Mouse (Mus musculus) ES-E14 (cell line): ENCODE results near the gene Gpr62. TPM values are rescaled to one million over a fixed set of nuclear protein-coding genes. Genes with fewer than 3 reads are reported as not detected.

Experiments
- DNase-seq: peaks from one replicate; pipeline ENCODE4 v3.0.0-alpha.2; 2013; ENCODE audit warnings: low read depth, low spot score
- H3K27ac ChIP-seq: 2 replicates; pipeline ENCODE4 v1.5.1; 2012; ENCODE audit warnings: low read depth, mild to moderate bottlenecking, low read length, moderate library complexity, mixed read lengths; ENCODE audit not compliant: poor library complexity, insufficient read depth, severe bottlenecking
- H3K36me3 ChIP-seq: 2 replicates; pipeline ENCODE4 v1.6.1; 2012; ENCODE audit warnings: mild to moderate bottlenecking, low read length, moderate library complexity, mixed read lengths; ENCODE audit not compliant: control insufficient read depth, poor library complexity, insufficient read depth, severe bottlenecking
- H3K4me1 ChIP-seq, 2 experiments: fragments of 150-350 bp in 1 of 2; sonication (generic) in 1 of 2; 2 replicates each; pipeline ENCODE4 v1.6.1; 2012; ENCODE audit warnings: low read length in 2 of 2, mild to moderate bottlenecking in 1 of 2, mixed read lengths in 1 of 2; ENCODE audit not compliant: control insufficient read depth in 2 of 2, insufficient read depth in 2 of 2, poor library complexity in 1 of 2
- H3K4me3 ChIP-seq, 2 experiments: fragments of 150-350 bp in 1 of 2; sonication (generic) in 1 of 2; 2 replicates each; pipeline ENCODE4 v1.5.1; 2012; ENCODE audit warnings: low read length in 2 of 2, low read depth in 1 of 2, mild to moderate bottlenecking in 1 of 2, mixed read lengths in 1 of 2; ENCODE audit not compliant: insufficient read depth in 1 of 2, poor library complexity in 1 of 2, severe bottlenecking in 1 of 2
- H3K9ac ChIP-seq: 2 replicates; pipeline ENCODE4 v1.6.1; 2012; ENCODE audit warnings: low read depth, mild to moderate bottlenecking, low read length, mixed read lengths; ENCODE audit not compliant: poor library complexity, insufficient read depth, severe bottlenecking
- H3K9me3 ChIP-seq: fragments of 150-350 bp; sonication (generic); 2 replicates; pipeline ENCODE4 v1.6.1; 2012; ENCODE audit warnings: low read depth, mild to moderate bottlenecking, low read length; ENCODE audit not compliant: control insufficient read depth, insufficient read depth
- CHD2 ChIP-seq: IDR thresholded peaks from 2 replicates; pipeline ENCODE4 v1.6.1; 2014; ENCODE audit warnings: mild to moderate bottlenecking, low read depth, low read length, inconsistent platforms
- HCFC1 ChIP-seq: IDR thresholded peaks from 2 replicates; pipeline ENCODE4 v1.6.1; 2012; ENCODE audit warnings: low read length, inconsistent platforms, borderline replicate concordance; ENCODE audit not compliant: insufficient read depth
- MAFK ChIP-seq: IDR thresholded peaks from 2 replicates; pipeline ENCODE4 v1.6.1; 2014; ENCODE audit warnings: mild to moderate bottlenecking, low read depth, low read length, inconsistent platforms; ENCODE audit not compliant: insufficient read depth
- ZC3H11A ChIP-seq: IDR thresholded peaks from 2 replicates; pipeline ENCODE4 v1.6.1; 2012; ENCODE audit warnings: low read depth, mild to moderate bottlenecking, inconsistent platforms, low read length, borderline replicate concordance
- ZNF384 ChIP-seq: IDR thresholded peaks from 2 replicates; pipeline ENCODE4 v1.6.1; 2012; ENCODE audit warnings: low read depth, low read length, inconsistent platforms
- in situ Hi-C, 2 experiments: fragments of 600-800 bp; cut with MboI; formaldehyde crosslinking; loops; one replicate each; pipeline ENCODE4 v1.15.1; 2025; ENCODE audit warnings: low sequenced_read_pairs in 2 of 2, inconsistent platforms in 1 of 2; ENCODE audit not compliant: unreplicated experiment in 2 of 2
- total RNA-seq: library from RNA; depleted of rRNA; stranded (reverse); fragments of 300-350 nt; gene quantifications from 2 replicates; pipeline ENCODE4 v1.2.3, GENCODE M21; 2012

Gene Gpr62
- total RNA-seq, 1 experiment, result 0.22 TPM

DNA sequence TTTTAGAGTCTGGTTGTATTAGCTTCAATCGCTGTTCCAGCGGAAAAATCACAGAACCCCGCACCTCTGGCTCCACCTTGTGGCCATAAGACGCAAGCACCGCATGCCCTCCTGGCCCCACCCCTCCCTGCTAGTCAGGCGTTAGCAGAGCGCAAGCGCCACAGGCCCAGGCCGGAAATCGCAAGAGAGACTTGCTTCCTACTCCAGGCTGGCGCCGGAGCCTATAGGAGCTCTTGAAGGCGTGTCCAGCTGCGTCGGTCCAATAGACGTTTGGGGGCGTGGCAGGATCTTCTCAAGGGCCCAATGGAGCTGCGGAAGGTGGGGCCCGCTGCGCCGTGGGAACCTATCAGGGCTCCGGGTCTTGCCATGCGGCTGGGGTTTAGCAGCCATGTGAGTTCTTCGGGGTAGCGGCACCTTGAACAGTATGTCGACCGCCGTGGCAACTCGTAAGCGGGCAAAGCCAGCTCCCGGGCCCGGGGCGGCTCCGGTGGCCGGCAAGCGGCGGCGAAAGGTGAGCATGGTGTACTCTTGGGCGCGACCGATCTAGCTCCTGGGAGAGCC is 11.3 kb upstream of the Gpr62 start, which contains the start of gene Parp3:
Gene Parp3 (minus strand): TSS at position 26 of the 561 bp plus-strand sequence.
- no peak within 1 kb of the TSS for H3K27ac ChIP-seq
- peak within 1 kb of the TSS; percentile 76 to 86 for H3K4me3 ChIP-seq
- H3K9me3 ChIP-seq, result no peaks in the 10 kb centered on the region

DNA sequence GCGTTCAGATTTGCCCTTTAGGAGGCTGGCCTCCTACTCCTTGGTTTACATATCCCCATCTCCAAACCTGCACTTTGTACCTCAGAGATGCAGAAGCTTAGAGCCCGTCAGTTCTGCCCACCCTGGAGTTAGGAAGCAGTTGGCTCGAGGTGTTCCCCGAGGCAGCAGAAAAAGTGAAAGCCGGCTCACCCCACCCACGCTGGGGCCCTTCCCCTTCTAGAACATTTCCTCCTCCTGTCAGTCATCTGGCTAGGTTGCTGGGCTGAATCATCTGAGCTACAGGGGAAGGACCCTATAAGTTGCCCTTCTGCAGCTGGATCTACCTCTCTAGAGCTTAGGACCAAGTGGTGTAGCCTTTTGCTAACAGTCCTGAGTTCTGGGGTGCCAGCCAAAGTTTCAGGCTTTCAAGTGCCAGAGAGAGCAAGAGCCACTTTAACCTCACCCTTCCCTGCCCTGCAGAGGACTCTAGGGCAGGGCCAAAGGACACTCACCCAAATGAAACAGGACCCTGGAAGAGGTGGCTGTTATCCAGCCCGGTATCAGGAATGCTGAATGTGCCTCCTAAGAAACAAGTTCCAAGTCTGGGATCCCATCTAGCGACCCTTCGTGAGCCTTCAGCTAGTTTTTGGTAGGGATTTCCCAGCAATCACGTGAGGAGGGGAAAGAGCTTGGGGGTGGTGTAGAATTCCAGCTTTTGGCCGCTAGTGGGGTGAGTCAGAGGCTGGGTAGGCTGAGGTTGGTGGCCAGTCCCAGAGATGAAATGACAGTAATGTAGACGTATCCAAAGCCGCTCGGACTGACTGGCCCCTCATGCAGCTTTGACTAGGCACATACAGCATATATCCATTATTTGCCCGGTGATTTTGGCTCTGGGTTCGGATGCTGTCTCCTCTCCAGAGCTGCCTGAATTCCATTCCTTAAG is 10.5 kb upstream of the Gpr62 start:
- peaks cover 5 to 20% of the 10 kb centered on the region in 2 experiments; a peak in 2 of 4 replicates for H3K4me1 ChIP-seq
- DNase-seq, result no peak

More for the DNA sequence above, 11.3 kb upstream of the Gpr62 start, which contains the start of gene Parp3:
- DNase-seq, result peak; percentile 99
- Histone ChIP-seq H3K4me1 (peaks cover 5 to 16% of the 10 kb centered on the region in 2 experiments; a peak in 2 of 4 replicates), H3K36me3 (peaks cover 24% of the 10 kb centered on the region), H3K9ac (peak within 1 kb of the TSS; percentile 86)
- TF ChIP-seq ZNF384 (no peak), CHD2 (peak; percentile 81), MAFK (no peak), ZC3H11A (peak; percentile 85; the same call in 1 of the 2 replicates)
- in situ Hi-C loops, result no loop called here

DNA sequence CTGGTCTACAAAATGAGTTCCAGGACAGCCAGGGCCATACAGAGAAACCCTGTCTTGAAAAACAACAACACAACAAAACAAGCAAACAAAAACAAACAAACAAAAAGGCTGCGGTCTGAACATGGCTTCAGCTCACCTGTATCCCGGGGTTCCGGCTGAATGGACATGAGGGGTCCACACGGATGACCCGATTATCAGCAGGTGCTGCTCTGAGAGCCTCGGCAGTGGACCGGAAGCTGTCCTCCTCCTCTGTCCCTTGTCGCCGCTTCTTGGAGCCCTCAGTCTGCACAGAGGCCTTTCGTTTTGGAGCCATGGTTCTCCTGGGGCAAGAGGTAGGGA is 9.9 kb upstream of the Gpr62 start, which contains the start of gene Rrp9:
Gene Rrp9 (plus strand): TSS at position 301 of the 339 bp plus-strand sequence.
- Histone ChIP-seq H3K4me1 (peaks cover 5 to 24% of the 10 kb centered on the region in 2 experiments; a peak in 2 of 4 replicates), H3K9ac (peak within 1 kb of the TSS; percentile 54; the same call in 1 of the 2 replicates), H3K9me3 (no peaks in the 10 kb centered on the region), H3K36me3 (peaks cover 12% of the 10 kb centered on the region), H3K4me3 (peak within 1 kb of the TSS; percentile 31), H3K27ac (no peak within 1 kb of the TSS)
- no peak for DNase-seq
- TF ChIP-seq ZC3H11A (no peak), ZNF384 (no peak), MAFK (no peak), CHD2 (no peak), HCFC1 (no peak)
- in situ Hi-C loops, result no loop called here

More for the DNA sequence above, 10.5 kb upstream of the Gpr62 start:
- in situ Hi-C loops, result no loop called here
- Histone ChIP-seq H3K9me3 (no peaks in the 10 kb centered on the region), H3K36me3 (peaks cover 18% of the 10 kb centered on the region), H3K27ac (no peak overlapping the region), H3K4me3 (peak overlapping the region in 1 of 2 experiments; percentile 31; a peak in 2 of 4 replicates), H3K9ac (peak overlapping the region; percentile 54; the same call in 1 of the 2 replicates)
- TF ChIP-seq ZC3H11A, result no peak
- TF ChIP-seq CHD2, result no peak
- no peak for TF ChIP-seq MAFK
- TF ChIP-seq HCFC1, result no peak
- TF ChIP-seq ZNF384, result no peak

DNA sequence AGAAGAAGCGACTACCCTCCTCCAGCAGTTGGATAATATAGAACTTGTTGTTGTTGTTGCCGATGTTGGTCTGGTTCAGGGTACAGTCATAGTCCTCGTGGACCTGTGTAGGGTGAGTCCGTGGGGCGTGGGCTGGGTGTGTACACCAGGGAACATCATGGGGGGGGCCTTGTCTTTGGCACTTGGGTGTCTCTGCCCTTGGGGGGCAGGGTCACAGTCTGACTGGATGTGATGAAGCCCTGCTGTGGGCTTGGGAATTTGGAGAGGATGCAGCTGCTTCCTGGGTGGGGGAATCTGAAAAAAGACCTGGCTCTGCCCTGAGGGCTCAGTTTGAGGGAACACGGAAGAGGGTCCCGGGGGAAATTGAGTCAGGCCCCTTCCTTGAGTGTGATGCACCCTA is 9.3 kb upstream of the Gpr62 start:
- Histone ChIP-seq H3K4me1 (peaks cover 5 to 24% of the 10 kb centered on the region in 2 experiments; a peak in 2 of 4 replicates), H3K9ac (no peak overlapping the region), H3K36me3 (peaks cover 7% of the 10 kb centered on the region), H3K9me3 (no peaks in the 10 kb centered on the region), H3K4me3 (peak overlapping the region; percentile 27 to 31; a peak in 3 of 4 replicates), H3K27ac (no peak overlapping the region)
- TF ChIP-seq HCFC1, result no peak
- TF ChIP-seq CHD2, result no peak
- TF ChIP-seq ZNF384, result no peak
- TF ChIP-seq MAFK, result no peak
- TF ChIP-seq ZC3H11A, result no peak
- no peak for DNase-seq
- in situ Hi-C loops, result no loop called here
